Mouse (Mus musculus) embryonic fibroblast, embryonic 13.5 days (primary cell): ENCODE results near the gene Actr8.
A peak's percentile ranks its signal among the peaks of the same experiment; 100 is the strongest.

Experiments
- CTCF ChIP-seq: IDR thresholded peaks from 2 replicates; pipeline ENCODE4 v1.5.1; 2011; ENCODE audit warnings: mild to moderate bottlenecking, control low read depth, low read length, moderate library complexity, borderline replicate concordance; ENCODE audit not compliant: insufficient read depth
- POLR2A ChIP-seq: IDR thresholded peaks from 2 replicates; pipeline ENCODE4 v1.6.1; 2011; ENCODE audit warnings: low read depth, mild to moderate bottlenecking, control low read depth, low read length, moderate library complexity

DNA sequence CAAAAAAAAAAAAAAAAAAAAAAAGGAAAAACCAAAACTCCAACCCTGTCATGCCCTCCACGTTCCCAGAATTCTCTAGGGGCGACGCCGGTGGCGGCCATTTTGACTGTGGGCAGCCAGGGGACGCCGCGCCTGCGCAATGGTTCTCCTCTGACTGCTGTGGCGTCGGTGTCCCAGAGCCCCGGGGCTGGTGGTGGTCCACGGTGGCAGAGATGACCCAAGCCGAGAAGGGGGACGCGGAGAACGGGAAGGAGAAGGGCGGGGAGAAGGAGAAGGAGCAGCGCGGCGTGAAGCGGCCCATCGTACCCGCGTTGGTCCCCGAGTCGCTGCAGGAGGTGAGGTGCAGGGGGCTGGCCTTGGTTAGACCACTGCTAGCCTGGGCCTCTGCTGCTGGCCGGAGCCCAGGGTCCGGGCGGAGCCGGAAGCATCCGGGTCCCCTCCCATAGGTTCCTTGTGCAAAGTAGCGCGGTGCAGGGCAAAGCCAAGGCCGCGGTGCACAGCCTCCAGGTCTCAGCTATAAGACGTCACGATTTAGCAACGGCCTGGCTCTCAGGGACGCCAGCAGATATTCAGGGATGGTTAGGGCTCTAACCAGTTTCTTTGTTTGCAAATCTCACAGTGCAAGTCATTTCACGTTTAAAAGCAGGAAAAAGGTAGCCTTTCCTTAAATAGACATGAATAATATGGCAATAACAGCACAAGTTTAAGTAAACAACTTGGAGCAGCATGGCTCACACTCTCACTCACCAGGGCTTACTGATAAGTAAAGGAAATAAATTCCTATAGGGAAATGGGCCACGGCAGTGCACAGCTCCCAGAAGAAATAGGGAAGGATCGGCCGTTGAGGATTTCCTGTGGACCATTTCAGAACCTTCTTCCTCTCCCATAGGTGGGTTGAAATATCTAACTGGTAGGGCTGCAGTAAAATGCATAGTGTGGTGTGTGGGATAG is at the start of gene Actr8:
- TF ChIP-seq POLR2A: peak; percentile 76
- TF ChIP-seq CTCF: no peak
